Mouse (Mus musculus): ENCODE data around the gene Tmc4.
"Not testable (repeated sequence)": the region's sequence is repeated elsewhere in the genome, so short reads cannot be mapped to it uniquely, and the experiment has no call there.

The Tmc4 gene

DNA sequence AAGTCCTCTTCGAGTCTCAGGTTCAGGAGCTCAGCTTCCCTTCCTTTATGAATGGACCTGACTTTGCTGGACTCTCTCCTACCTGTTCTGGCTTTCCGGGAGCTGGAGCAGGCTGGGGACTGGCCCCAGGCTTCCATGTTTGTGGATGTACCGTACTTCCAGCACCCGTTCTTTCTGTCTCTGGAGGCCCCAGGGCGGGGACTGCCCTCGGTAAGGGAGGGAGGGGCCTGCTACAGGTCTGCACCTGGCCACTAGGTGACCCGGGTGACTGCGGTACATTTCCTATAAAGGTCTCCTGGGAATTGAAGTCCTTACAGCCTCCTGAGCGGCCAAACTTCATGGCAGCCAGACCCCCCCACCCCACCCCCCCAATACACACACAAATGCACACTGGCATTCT, at the start of gene Tmc4:
Tmc4 (minus strand) TSS at position 212 of the 400 bp plus-strand sequence.
- in situ Hi-C loops (cut with MboI, MseI), result no loop called here

DNA sequence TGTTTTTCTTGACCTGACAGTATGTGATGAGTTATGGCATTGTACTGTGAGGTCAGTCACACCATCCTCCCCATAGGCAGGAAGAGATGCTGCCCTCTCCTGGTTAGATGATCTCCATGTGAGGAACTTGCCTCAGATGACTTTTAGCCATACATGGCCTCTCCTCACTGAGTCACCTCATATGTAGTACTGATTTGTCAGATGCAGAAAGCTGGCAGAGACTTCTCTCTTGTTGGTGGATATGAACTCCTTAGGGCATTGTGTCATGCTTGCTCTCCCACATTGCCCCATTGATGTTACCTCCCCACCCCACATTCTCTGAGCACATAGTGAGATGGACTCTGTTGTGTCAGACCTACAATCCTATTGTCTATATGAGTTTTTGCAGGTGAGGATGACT, 48.1 kb upstream of the Tmc4 start:
- in situ Hi-C loops (cut with MboI, MseI), result loop anchor here (5.0 kb wide), 1 partner anchor 107 kb away; no protein-coding TSS in a partner anchor

GRCm38 (mm10) chr7:3720268-3720667, 42.9 kb upstream of the Tmc4 start, which contains the start of gene Pirb:
TSS of gene Pirb (minus strand) at chr7:3720391.
- in situ Hi-C loops (cut with MboI, MseI), result not testable (repeated sequence)

- in situ Hi-C loops (cut with MboI, MseI), result loop anchor here (5.0 kb wide), 1 partner anchor 177 kb away; no protein-coding TSS in a partner anchor
Observed at GRCm38 (mm10) chr7:3715249-3715648, 37.9 kb upstream of the Tmc4 start.

DNA sequence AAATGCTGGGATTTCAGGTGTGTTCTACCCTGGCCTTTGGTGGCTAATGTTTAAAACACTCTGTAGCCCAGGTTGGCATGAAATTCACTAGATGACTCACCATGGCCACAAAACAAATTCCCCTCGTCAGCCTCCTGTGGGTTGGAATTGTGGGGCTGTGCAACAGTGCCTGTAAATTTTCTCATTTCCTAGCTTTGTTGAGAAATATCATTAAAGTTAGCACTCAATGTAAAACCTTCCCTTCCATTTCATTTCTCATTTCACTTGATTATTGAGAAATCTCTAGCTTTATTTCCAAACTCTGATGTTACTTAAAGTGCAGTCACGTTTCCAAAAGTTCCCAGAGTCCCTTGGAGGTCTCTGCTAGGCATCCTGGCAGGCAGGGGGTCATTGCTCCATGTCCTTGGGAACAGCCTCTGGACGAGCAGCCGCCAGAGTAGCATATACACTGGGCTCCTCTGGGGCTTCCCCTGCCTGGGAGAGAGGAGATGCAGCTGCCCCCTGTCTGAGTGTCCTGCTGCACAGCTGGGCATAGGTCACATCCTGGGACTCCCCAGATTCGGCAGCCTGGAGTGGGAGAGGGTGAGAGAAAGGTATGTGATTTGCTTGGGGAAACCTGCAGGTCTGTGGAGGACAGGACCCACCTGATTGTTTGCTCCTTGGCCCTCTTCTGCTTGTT, 35.0 kb upstream of the Tmc4 start:
- in situ Hi-C loops (cut with MboI, MseI), result loop anchor here (5.0 kb wide), 1 partner anchor 65 kb away; no protein-coding TSS in a partner anchor

GRCm38 (mm10) chr7:3709000-3709399, 31.6 kb upstream of the Tmc4 start:
- in situ Hi-C loops (cut with MboI, MseI), result no loop called here

DNA sequence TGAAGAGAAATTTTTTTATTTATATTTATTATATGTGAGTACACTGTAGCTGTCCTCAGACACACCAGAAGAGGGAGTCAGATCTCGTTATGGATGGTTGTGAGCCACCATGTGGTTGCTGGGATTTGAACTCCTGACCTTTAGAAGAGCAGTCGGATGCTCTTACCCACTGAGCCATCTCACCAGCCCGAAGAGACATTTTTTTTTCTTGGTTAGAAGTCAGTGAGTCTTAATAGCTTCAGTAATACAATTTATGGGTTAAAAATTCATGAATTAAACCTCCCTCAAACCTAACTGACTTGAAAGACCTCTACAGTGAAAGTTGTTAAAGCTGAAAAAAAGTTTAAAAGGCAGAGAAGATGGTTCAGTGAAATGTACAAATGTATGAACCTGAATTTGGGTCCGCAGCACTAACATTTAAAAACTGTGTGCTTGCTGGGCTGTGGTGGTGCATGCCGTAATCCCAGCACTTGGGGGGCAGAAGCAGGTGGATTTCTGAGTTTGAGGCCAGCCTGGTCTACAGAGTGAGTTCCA, 31.2 kb upstream of the Tmc4 start:
- in situ Hi-C loops (cut with MboI, MseI), result not testable (repeated sequence)

DNA sequence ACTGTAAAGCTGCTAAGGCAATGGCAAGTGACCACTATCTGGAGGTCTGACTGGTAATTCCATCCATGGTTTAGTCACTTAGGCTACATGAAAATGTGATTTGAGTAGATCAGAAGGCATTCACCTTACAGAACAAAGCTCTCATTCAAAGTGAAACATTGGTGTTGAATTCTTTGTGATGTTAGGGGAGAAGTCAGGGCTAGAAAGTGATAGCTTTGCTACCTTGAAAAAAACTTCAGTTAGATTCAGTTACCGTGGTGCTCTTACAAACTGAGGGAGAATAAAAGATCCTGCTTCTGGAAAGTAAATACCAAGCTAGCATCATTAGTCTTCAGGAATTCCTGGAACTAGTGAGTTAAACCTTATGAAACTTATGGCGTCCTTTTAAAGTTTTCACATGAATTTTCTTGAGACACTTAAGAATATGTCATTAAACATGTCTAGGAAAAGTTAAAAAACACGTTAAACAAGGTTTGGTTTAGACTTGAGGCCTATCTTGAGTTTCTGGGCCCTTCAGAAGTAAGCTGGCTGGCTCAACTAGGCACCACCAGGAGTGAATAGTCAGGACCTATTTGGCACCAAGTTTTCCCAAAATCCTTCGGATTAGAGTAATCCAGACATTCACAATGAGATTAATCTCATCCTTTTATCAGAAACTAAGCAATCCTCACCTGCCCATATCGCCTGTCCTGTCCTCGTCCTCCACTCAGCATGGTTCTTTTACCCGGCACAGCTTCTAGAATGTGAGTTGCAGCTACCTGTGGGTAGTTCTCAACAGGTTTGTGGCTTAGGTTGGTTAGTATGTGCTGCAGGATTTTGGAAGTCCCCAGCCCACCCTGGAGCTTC, 30.4 kb upstream of the Tmc4 start:
- in situ Hi-C loops (cut with MboI, MseI), result no loop called here

DNA sequence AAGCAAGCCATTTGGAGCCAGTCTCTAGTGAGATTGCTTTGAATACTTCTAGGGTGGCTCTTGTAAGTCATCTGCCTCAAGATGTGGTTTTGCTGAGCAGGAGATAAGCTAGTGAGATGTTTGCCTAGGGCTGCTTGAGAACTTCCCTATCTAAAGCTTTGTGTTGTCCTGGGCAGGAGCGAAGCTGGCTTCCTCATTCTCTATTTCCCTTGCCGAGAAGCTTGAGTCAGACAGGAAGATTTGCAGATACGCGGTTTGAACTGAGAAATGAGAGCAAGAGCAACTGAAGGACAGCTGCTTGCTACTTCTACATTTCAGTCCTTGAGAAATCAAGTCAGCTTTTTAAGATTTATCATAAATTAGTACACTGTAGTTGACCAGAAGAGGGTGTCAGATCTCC, 29.7 kb upstream of the Tmc4 start:
- in situ Hi-C loops (cut with MboI, MseI), result no loop called here

DNA sequence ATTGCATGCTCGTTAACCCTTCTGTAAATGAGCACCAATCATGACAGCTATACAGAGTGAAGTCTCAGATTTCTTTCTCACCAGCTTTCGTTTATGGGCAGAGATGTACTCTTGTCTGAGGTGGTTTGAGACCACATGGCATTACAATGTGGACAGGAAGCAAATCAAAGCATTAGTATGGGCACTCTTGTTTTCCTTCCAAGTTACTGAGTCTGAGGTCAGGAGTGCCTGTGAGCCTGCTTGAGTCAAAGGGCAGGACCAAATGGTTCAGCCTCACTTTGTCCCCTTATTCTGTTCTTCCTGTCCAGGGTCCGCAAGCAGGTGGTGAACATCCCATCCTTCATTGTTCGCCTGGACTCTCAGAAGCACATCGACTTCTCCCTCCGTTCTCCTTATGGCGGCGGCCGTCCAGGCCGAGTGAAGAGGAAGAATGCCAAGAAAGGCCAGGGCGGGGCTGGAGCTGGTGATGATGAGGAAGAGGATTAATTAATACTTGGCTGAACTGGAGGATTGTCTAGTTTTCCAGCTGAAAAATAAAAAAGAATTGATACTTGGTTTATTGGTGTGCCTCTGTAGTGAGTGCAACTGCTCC, 29.1 kb upstream of the Tmc4 start:
- in situ Hi-C loops (cut with MboI, MseI), result no loop called here

GRCm38 (mm10) chr7:3705911-3706310, 28.6 kb upstream of the Tmc4 start:
- in situ Hi-C loops (cut with MboI, MseI), result no loop called here

DNA sequence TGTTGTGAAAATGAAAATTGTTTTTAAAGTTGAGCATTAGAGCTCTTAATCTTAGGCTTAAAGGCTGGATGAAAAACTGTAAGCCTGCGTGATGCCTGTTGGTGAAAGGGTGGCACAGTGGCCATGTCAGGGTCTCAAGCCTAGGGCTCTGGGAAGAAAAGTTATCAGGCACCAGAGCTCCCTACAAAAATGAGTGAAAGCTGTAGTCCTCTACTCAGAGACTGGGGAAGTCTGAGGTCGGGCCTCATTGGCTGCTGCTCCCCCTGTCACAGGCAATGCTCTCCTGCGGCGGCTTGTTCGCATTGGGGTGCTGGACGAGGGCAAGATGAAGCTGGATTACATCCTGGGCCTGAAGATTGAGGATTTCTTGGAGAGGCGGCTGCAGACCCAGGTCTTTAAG, 28.1 kb upstream of the Tmc4 start:
- in situ Hi-C loops (cut with MboI, MseI), result not testable (repeated sequence)

GRCm38 (mm10) chr7:3704475-3704874, 27.1 kb upstream of the Tmc4 start:
- in situ Hi-C loops (cut with MboI, MseI), result no loop called here

- in situ Hi-C loops (cut with MboI, MseI), result no loop called here
Observed at GRCm38 (mm10) chr7:3703879-3704441, 26.6 kb upstream of the Tmc4 start, which contains the start of gene Rps9. TSS of gene Rps9 (plus strand) at chr7:3703993.

- in situ Hi-C loops (cut with MboI, MseI), result no loop called here
Observed at GRCm38 (mm10) chr7:3703148-3703878, 26.0 kb upstream of the Tmc4 start.

DNA sequence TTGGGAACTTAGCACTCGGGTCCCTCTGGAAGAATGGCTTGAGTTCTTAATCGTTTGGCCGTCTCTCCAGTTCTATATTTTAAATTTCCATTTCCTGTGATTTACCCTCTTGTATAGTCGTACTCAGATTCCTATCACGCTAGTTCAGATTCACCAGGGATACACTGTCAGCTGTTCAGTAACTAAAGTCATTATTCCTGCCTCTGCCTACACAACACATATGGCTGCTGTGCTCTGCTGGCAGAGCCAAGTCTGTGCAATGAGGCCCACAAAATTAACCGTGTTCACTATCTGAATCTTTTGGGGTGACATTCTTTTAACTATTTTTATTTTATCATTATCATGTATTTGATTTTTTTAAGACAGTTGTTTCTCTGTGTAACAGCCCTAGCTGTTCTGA, 21.1 kb upstream of the Tmc4 start:
- in situ Hi-C loops (cut with MboI, MseI), result no loop called here

DNA sequence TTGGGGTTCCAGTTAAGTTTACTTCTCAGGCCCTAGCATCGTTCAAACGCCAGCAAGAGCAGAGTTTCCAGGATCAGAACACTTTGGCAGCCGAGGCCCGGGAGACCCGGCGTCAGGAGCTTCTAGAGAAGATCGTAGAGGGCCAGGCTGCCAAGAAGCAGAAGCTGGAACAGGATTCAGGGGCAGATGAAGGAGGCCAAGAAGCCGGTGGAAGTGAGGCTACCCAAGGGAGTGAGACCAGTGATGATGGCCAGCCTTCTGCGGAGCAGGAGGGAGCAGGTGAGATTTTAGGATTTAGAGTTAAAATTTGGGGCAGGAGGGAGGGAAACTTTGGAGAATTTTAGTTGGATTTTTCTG, 17.6 kb upstream of the Tmc4 start:
- in situ Hi-C loops (cut with MboI, MseI), result not testable (repeated sequence)

DNA sequence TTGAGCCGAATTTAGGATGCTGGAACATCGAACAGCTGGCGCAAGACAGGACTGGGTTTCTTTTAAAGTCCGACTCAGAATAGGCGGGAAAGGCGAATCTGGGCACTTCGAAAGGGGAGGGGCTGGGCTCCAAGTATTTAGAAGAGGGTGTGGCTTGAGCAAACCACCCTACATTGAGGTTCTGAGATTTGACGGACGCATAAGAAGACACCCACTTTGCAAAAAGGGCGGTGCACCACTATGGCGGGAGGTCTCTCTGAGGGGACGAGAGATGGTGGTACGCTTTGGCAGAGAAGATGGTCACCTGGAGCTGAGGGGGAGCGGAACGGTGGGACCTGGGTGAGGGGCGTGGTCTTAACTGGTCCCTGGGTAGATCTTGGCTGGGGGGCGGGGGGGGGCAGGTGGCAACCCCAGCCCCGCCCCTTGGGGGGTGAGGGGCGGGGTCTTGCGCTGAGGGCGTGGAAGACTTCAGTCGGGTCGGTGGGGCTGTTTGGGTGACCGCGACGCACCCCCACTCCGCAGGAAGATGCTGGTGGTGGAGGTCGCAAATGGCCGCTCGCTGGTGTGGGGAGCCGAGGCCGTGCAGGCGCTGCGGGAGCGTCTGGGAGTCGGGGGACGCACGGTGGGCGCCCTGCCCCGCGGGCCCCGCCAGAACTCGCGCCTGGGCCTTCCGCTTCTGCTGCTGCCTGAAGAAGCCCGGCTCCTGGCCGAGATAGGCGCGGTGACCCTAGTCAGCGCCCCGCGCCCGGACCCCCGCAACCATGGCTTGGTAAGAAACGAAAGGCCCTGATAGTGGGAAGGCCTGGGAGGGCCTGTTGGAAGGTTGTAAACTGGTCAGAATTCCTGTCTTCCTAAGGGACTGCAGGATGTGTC, 17.0 kb upstream of the Tmc4 start:
- in situ Hi-C loops (cut with MboI, MseI), result no loop called here

- in situ Hi-C loops (cut with MboI, MseI), result no loop called here
Observed at GRCm38 (mm10) chr7:3693809-3694075, 16.4 kb upstream of the Tmc4 start.

Data from T-helper 1 cell (primary cell).